Mouse (Mus musculus) inflammation-experienced regulatory T-cells, adult 6 months (primary cell): ENCODE measurements around the gene Frmd8. TPM values are rescaled to one million over a fixed set of nuclear protein-coding genes. Genes with fewer than 3 reads are reported as not detected.

Experiments
- ATAC-seq: one replicate; pipeline ENCODE4 v1.8.0; 2017
- polyA plus RNA-seq, 3 experiments: library from polyadenylated mRNA; unstranded; fragments of 100-300 nt; shearing (Covaris generic); gene quantifications; one replicate each; pipeline ENCODE4 v1.2.1; 2017

Frmd8 gene
- polyA plus RNA-seq, 3 experiments from 2014 or later, result 57.3 to 71.3 (median 60.1) TPM

DNA sequence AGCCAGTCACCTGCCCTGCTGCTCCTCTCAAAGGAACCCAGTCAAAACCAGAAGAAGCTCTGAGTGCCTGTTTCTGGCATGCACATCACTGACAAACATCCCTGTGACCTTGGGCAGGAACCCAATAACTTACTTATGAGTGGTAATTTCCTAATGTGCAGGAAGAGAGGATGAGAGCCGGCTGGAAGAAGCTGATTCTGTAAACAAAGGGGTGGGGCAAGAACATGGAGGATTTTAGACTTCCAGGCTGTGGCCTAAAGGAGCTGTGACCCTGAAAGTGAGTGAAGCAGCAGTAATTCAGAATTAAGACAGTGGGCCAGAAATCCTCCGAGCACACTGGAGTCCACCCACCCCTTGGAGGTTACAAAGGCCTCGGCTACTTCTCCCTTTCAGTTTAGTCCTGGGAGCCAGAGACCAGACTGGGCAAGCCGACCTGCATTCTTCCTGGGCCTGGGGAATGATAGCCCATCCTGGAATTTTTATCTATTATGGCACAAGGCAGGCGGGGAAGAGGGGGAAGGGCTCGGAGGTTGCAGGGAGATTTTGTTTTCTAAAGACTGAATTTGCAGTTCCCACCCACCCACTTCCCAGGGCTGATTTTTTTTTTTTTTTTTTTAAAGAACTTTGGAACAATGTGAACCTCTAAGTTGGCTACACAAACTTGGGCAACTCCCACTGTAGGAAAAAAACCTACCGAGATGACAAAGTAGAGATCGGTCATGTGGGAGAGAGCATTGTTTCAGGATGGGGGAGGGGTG lies 68.8 kb downstream of the Frmd8 start:
- no peak for ATAC-seq

DNA sequence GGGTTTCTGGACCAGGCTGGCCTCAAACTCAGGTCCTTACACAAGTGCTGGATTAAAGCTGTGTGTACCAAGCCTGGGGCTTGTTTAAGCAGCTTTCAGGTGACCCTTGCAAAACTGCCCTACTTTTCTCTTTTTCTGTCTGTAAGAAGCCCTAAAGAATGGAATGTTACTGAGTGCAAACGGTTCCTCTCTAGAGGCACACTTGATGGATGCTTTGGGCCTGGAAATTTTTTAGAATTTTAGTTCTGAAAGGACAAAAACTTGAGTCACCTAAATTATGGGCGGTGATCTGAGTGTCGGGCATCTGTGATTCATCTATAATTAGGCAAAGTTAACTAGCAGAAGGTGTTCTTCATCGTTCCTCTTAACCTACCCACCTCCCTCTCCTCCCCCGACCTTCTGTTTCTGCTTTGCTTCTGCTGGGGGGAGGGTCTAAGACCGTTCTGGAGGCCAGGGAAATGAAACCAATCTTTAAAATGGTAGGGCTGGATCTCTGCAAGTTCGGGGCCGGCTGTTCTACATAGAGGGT lies 70.6 kb downstream of the Frmd8 start:
- ATAC-seq, result no peak

DNA sequence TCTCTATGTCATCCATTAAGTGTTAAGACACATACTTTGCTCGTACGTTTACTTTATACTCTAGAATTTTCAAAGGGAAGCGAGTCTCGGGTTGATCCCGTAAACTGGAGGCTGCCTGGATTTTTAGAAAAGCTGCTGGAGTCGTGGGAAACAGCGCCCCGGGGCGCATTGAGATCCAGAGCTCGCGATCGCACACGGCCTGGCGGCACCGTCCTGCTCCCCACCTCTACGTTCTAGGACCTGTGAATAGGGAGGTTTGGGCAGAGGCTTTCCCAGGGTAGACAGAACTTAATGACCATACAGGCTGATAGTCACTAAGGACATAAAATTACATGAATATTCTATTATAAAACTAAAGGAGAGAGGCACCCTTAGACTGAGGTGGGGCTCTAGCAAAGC lies 71.2 kb downstream of the Frmd8 start:
- no peak for ATAC-seq

DNA sequence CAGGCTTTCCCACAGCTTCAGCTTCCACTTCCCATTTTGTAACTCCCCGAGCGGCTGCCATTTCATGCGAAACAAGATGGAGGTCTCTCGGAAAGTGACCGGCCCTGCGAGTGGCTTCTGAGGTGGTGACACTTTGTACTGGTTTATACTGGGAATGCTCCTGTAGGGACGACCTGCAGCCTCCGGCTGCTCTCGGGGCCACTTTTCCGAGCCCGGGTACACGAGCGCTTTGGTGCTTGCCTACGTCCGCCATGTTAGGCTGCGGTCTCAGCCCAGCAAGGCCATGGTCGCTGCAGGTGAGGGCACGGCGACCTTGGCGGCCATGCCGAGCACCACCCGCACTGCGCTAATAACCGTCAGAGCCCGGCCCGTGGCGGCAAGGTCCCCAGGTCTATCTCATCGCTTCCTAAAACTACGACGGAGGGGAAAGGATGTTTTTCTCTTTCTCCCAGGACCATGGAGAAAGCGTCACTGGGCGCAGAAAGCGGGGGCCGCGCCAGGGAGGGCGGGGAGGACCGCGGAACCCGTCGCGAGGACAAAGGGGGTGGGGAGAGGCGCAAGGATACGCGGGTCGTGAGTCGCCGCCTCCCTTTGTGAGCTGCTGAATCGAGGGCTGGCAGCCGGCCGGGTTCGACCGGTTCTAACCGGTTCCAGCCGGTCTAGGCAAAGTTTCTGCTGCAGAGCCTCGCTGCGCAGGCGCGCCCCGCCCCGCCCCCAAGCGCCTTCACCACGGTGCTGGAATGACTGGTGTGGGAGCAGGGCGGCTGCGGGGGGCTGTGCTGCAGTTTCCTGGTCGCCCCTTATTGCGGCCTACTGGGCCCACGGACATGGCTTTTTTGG lies 71.8 kb downstream of the Frmd8 start:
- ATAC-seq, result peak; percentile 70

DNA sequence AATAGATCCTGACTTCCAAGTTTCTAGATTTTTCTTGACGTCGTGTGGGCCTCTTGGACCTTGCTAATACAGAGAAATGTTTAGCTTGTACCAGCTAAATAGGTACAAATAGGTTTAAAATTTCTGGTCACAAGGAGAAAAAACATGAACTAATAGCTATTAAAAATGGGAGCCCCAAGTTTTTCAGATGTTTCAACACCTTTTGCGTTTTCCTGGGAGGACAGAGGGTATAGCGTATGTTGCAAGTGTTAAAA lies 72.4 kb downstream of the Frmd8 start:
- no peak for ATAC-seq

DNA sequence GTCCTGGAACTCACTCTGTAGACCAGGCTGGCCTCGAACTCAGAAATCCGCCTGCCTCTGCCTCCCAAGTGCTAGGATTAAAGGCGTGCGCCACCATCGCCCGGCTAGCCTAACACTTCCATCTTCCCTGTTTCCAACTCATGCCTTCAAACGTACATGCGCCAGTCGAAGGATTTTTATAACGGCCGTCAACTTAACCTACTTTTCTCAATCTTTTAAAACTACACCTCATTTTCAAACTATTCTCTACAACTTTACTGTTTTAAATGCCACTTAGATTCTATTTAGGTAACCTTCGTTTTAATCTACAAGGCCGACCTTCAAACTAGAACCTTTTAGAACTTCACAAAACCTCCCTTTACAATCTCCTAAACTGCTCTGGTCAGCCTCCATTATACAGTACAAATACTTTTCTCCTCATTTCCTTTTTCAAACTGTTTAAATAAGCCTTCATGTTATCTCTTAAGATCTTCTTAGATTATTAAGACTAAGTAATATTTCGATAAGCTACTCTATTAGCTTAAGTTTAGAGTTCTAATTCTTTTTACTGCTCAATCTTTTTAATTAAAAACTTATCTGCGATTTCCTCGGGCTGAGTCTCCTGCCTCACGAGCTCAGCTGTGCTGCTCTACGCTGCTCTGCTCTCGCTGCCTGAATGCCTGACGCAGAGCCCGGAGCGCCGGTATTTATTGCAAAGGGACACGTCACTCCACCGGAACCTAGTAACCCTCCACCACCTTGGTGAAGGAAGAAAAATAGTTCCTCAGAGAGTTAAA lies 72.9 kb downstream of the Frmd8 start:
- peak; percentile 23 for ATAC-seq

DNA sequence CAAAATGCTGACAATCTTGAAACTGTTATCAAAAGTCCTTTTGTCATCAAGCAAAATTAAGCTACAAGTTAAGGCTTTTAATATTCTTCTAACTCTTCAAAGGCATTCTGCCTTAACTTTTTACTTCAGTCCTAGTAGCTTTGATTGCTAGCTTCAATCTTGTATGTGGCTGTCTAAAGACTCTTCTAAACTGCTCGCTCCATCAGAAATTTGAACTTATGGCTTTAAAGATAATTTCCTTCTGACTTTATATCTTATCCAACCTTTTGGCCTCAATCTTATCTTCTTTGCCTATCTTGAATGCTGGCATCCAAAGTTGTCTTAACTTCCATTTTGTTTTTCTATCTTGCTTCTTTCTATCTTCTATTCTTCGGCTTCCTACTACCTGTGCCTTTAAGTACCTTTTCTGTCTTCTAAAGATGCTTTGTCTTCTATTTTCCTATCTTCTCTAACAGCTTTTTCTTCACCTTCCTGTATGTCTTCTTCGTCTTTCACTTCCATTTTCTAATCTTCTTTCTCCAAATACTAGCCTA lies 73.6 kb downstream of the Frmd8 start:
- ATAC-seq, result no peak

DNA sequence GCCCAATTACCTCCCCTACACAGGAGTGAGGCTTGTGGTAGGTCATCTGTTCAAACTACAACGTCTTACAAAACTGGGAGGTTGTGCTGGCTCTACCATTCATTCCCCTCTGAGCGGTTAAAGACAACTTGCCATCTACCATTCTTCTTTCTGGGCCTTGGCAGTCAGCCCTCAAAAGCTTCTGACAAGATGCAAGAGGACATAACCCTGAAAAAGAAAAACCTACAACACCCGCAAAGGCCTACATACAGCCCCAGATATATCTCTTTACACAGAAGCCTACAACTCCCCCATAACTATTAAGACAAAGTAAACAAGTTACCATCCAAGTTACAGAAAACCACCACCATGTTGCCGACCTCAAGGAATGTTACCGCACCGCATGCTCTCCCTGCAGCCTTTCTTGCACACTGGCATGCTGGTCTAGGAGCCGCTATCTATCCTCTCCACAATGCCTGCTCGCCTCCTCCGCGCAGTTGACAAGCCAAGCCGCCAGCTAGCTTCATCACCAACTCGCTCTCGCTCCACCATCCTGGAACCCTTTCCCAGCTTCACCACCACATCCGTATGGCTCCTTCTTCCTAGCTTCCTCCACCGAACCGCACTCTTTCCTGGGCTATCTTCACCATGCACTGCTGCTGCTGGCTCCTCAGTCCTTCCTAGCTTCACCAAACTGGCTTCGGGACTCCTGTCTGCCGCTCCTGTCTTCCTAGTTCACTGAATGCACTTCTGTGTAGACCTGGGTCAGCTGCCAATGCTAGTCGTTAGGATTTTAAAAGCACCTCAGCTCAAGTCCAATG lies 74.2 kb downstream of the Frmd8 start:
- ATAC-seq, result no peak

DNA sequence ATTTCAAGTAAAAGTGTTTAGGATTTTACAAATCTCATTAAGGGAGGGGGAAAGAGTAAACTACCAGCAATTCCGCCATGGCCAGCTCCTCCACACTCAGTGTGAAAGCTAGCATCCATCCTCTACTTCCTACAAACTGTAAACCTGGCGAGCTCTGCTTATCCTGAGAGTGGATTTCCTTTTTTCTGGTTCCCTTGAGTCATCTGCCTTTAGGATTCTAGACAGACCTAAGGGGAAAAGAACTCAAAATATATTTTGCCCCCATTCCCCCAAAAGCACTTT lies 74.8 kb downstream of the Frmd8 start:
- no peak for ATAC-seq

Other genes starting within 250 kb of the Frmd8 start
- gene Rela, start 237.8 kb downstream of the Frmd8 start, polyA plus RNA-seq, result 100 to 1,000 TPM in 2 of 3 experiments, 10 to 100 TPM in 1; 95.8 to 144 (median 126) TPM
- gene Sipa1, start 211.6 kb downstream of the Frmd8 start, polyA plus RNA-seq, result 10 to 100 TPM; 23.3 to 28.7 (median 25.0) TPM
- gene Map3k11, start 186.5 kb downstream of the Frmd8 start, polyA plus RNA-seq, result 1 to 10 TPM; 6.6 to 8.7 (median 7.8) TPM
- 10 to 100 TPM; 14.8 to 26.0 (median 21.1) TPM for gene Pcnx3, start 186.4 kb downstream of the Frmd8 start, polyA plus RNA-seq
- gene Kcnk7, start 170.9 kb downstream of the Frmd8 start, polyA plus RNA-seq, result 1 to 10 TPM; 1.5 to 5.7 (median 2.6) TPM
- gene Ehbp1l1, start 149.0 kb downstream of the Frmd8 start, polyA plus RNA-seq, result 10 to 100 TPM; 12.5 to 43.4 (median 19.4) TPM
- gene Fam89b, start 145.6 kb downstream of the Frmd8 start, polyA plus RNA-seq, result 10 to 100 TPM; 13.0 to 57.6 (median 36.1) TPM
- gene Ltbp3, start 134.4 kb downstream of the Frmd8 start, polyA plus RNA-seq, result under 1 TPM in 1 of 3 experiments, not detected in 2; 0.77 TPM
- 10 to 100 TPM; 14.2 to 19.5 (median 15.4) TPM for gene Scyl1, start 103.9 kb downstream of the Frmd8 start, polyA plus RNA-seq
- 10 to 100 TPM; 48.8 to 54.8 (median 54.1) TPM for gene Slc25a45, start 2.5 kb upstream of the Frmd8 start, polyA plus RNA-seq
- 1 to 10 TPM in 1 of 3 experiments, under 1 TPM in 2; 0.36 to 1.1 (median 0.66) TPM for gene Tigd3, start 18.9 kb upstream of the Frmd8 start, polyA plus RNA-seq
- 100 to 1,000 TPM; 157 to 198 (median 189) TPM for gene Dpf2, start 37.7 kb upstream of the Frmd8 start, polyA plus RNA-seq
- under 1 TPM in 2 of 3 experiments, not detected in 1; 0.32 to 0.52 TPM for gene Cdc42ep2, start 49.5 kb upstream of the Frmd8 start, polyA plus RNA-seq
- gene Pola2, start 88.9 kb upstream of the Frmd8 start, polyA plus RNA-seq, result 10 to 100 TPM; 14.2 to 20.4 (median 14.7) TPM
- not detected for gene Slc22a20, start 110.9 kb upstream of the Frmd8 start, polyA plus RNA-seq
- gene Capn1, start 140.6 kb upstream of the Frmd8 start, polyA plus RNA-seq, result 10 to 100 TPM; 41.9 to 48.2 (median 44.7) TPM
- 10 to 100 TPM; 12.6 to 16.5 (median 16.2) TPM for gene Syvn1, start 171.3 kb upstream of the Frmd8 start, polyA plus RNA-seq
- 10 to 100 TPM; 36.6 to 40.3 (median 36.7) TPM for gene Mrpl49, start 182.5 kb upstream of the Frmd8 start, polyA plus RNA-seq
- gene Fau, start 182.6 kb upstream of the Frmd8 start, polyA plus RNA-seq, result 1,000 to 10,000 TPM; 1,798 to 3,866 (median 2,409) TPM
- 10 to 100 TPM in 1 of 3 experiments, 1 to 10 TPM in 2; 5.6 to 11.5 (median 9.4) TPM for gene Znhit2, start 185.9 kb upstream of the Frmd8 start, polyA plus RNA-seq
- gene Tm7sf2, start 193.1 kb upstream of the Frmd8 start, polyA plus RNA-seq, result 1 to 10 TPM; 5.6 to 7.2 (median 6.9) TPM
- gene Vps51, start 202.0 kb upstream of the Frmd8 start, polyA plus RNA-seq, result 10 to 100 TPM; 29.3 to 35.6 (median 31.5) TPM
- gene Tmem262, start 204.8 kb upstream of the Frmd8 start, polyA plus RNA-seq, result not detected
- gene Gm28374, start 207.0 kb upstream of the Frmd8 start, polyA plus RNA-seq, result 1 to 10 TPM in 1 of 3 experiments, under 1 TPM in 1, not detected in 1; 0.77 to 1.1 TPM
- gene Zfpl1, start 209.7 kb upstream of the Frmd8 start, polyA plus RNA-seq, result 10 to 100 TPM; 32.0 to 47.2 (median 36.9) TPM
- gene Cdca5, start 209.7 kb upstream of the Frmd8 start, polyA plus RNA-seq, result 10 to 100 TPM in 1 of 3 experiments, 1 to 10 TPM in 2; 2.4 to 24.7 (median 4.4) TPM
- under 1 TPM in 1 of 3 experiments, not detected in 2; 0.48 TPM for gene AC131692.1, start 219.1 kb upstream of the Frmd8 start, polyA plus RNA-seq
- under 1 TPM in 1 of 3 experiments, not detected in 2; 0.33 TPM for gene Naaladl1, start 230.5 kb upstream of the Frmd8 start, polyA plus RNA-seq
- 1 to 10 TPM; 1.4 to 4.4 (median 3.3) TPM for gene Sac3d1, start 243.4 kb upstream of the Frmd8 start, polyA plus RNA-seq